Mouse (Mus musculus): Measurements from ENCODE around the gene Ccnd2. TPM values are rescaled to one million over a fixed set of nuclear protein-coding genes. Genes with fewer than 3 reads are reported as not detected.

Gene Ccnd2
- polyA plus RNA-seq, 1 experiment from 2014 or later, result 667 TPM

- Histone ChIP-seq H3K4me3 (replicated peaks) (no peak overlapping the region), H3K4me2 (no peak overlapping the region), H3K4me1 (no peaks in the 10 kb centered on the region), H3K27ac (no peak overlapping the region), H3K27me3 (no peaks in the 10 kb centered on the region), H3K9me3 (replicated peaks) (no peaks in the 10 kb centered on the region), H3K9ac (no peak overlapping the region), H3K36me3 (peaks cover 23% of the 10 kb centered on the region)
- 84% methylated on average over 7 of the region's 7 CpGs for WGBS
- no peak for ATAC-seq (replicated peaks; ENCODE audit: low FRiP score)
These were observed 28.5 kb downstream of the Ccnd2 start for GRCm38 (mm10) chr6:127123506-127123905.

DNA sequence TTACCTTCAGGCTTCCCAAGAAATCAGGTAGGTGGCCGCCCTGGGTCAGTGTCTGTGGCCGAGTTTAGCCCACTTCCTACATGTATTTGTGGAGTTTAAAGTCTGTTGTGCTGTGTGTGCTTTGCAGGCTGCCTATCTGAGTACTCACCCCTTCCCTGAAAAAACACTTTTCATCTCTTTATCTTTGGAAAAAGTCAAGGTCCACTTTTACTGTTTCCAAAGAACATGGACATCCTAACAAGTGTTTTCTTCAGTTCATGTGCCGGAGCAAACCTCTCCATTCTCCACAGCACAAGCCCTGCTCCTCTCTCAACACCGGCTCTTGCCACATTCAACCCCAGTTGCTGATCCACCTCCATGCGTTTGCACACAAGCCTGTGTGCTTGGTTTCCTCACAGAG is 29.0 kb downstream of the Ccnd2 start:
- Histone ChIP-seq H3K27ac (no peak overlapping the region), H3K36me3 (peaks cover 18% of the 10 kb centered on the region), H3K4me3 (replicated peaks) (no peak overlapping the region), H3K4me1 (no peaks in the 10 kb centered on the region), H3K4me2 (no peak overlapping the region), H3K27me3 (no peaks in the 10 kb centered on the region), H3K9ac (no peak overlapping the region), H3K9me3 (replicated peaks) (no peaks in the 10 kb centered on the region)
- WGBS, result 87% methylated on average over 5 of the region's 5 CpGs
- no peak for ATAC-seq (replicated peaks; ENCODE audit: low FRiP score)

- Histone ChIP-seq H3K9me3 (replicated peaks) (no peaks in the 10 kb centered on the region), H3K9ac (no peak overlapping the region), H3K4me2 (no peak overlapping the region), H3K36me3 (peaks cover 11% of the 10 kb centered on the region), H3K27me3 (no peaks in the 10 kb centered on the region), H3K27ac (no peak overlapping the region), H3K4me1 (no peaks in the 10 kb centered on the region), H3K4me3 (replicated peaks) (no peak overlapping the region)
- ATAC-seq (replicated peaks; ENCODE audit: low FRiP score), result no peak
- 68% methylated on average over 4 of the region's 4 CpGs for WGBS
These were observed 29.7 kb downstream of the Ccnd2 start for GRCm38 (mm10) chr6:127122221-127122806.

GRCm38 (mm10) chr6:127114753-127115456 is 37.1 kb downstream of the Ccnd2 start:
- H3K9me3 ChIP-seq (replicated peaks), result no peaks in the 10 kb centered on the region
- no peak overlapping the region for H3K9ac ChIP-seq
- H3K4me1 ChIP-seq, result peaks cover under 1% of the 10 kb centered on the region; the same call in 1 of the 2 replicates
- H3K36me3 ChIP-seq, result no peaks in the 10 kb centered on the region
- H3K4me2 ChIP-seq, result no peak overlapping the region
- 65% methylated on average over 23 of the region's 23 CpGs for WGBS
- no peaks in the 10 kb centered on the region for H3K27me3 ChIP-seq
- no peak for ATAC-seq (replicated peaks; ENCODE audit: low FRiP score)
- H3K27ac ChIP-seq, result no peak overlapping the region
- H3K4me3 ChIP-seq (replicated peaks), result no peak overlapping the region

DNA sequence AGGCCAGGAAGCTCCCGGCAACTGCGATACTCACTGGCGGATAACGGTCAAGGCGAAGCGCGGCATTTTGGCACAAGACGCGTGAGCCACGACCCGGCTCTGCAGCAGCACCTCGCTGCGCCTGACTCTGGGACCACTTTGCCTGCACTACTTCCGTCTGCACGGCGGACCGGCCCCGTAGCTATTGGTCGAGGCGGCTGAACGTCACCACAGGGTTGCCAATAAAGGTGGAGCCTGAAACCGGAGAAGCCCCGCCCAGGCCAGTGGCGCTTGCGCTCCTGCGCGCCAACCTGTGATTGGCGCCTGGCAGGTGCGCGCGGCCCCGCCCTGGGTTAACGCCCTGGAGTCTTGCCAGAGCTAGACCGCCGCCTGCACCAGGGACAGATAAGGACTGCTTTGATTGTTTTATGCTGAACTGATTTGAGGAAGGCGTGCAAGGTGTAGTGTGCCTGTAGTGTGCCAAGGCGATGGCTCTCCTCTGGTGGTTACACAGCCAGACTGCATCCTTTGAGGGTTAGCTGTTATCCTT is 42.5 kb downstream of the Ccnd2 start, which contains the start of gene Tigar:
Gene Tigar (minus strand): TSS at position 156 of the 529 bp plus-strand sequence.
- Histone ChIP-seq H3K9me3 (replicated peaks) (no peaks in the 10 kb centered on the region), H3K27ac (no peak within 1 kb of the TSS), H3K36me3 (no peaks in the 10 kb centered on the region), H3K9ac (peak within 1 kb of the TSS; percentile 46), H3K4me3 (replicated peaks) (peak within 1 kb of the TSS; percentile 64), H3K27me3 (no peaks in the 10 kb centered on the region), H3K4me1 (peaks cover 15% of the 10 kb centered on the region), H3K4me2 (peak within 1 kb of the TSS; percentile 90)
- WGBS, result under 1% methylated on average over 37 of the region's 37 CpGs
- ATAC-seq (replicated peaks; ENCODE audit: low FRiP score), result peak; percentile 100

DNA sequence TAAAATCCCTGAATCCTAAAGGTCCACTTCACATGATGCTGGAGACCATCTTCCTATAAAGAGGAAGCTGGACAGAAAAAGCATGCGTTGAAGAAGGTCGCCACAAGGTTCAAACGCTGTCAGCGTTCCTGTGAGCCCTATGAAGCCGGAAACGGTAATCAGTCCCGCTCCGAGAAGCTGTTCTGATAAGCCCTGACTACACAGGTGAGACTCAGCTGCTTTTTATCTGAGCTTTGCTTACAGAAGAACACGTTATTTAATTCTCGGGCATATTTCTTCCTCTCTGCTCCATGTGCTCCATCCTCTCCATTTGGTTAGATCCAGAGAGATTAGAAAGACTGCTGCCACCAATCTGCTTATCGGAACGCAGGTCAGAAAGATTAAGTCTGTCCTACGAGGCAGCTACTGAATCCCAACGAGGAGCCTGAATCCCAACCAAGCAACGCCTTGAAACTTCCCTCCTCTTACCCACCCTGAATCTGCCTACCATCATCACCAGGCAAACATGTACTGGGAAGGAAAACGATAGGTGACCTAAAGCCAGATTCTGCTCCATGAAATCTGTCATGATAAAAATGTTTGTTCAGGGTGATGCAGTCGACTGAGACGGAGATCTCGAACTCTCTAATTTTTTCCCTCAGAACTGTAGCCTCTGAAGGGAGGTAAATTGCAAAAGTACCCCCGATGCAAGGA is 43.5 kb downstream of the Ccnd2 start:
- H3K36me3 ChIP-seq, result no peaks in the 10 kb centered on the region
- H3K27ac ChIP-seq, result no peak overlapping the region
- H3K27me3 ChIP-seq, result no peaks in the 10 kb centered on the region
- ATAC-seq (replicated peaks; ENCODE audit: low FRiP score), result no peak
- WGBS, result 44% methylated on average over 20 of the region's 20 CpGs
- H3K4me2 ChIP-seq, result peak overlapping the region; percentile 90
- H3K4me1 ChIP-seq, result peaks cover 15% of the 10 kb centered on the region
- H3K9ac ChIP-seq, result peak overlapping the region; percentile 46
- 0 out of 2 replicates have a peak, but pooled peaks cover 1% of the 10 kb centered on the region for H3K9me3 ChIP-seq (replicated peaks)
- H3K4me3 ChIP-seq (replicated peaks), result peak overlapping the region; percentile 64

- ATAC-seq (replicated peaks; ENCODE audit: low FRiP score), result no peak
- no peak overlapping the region for H3K4me3 ChIP-seq (replicated peaks)
These were observed 44.6 kb downstream of the Ccnd2 start for GRCm38 (mm10) chr6:127107413-127107812.

DNA sequence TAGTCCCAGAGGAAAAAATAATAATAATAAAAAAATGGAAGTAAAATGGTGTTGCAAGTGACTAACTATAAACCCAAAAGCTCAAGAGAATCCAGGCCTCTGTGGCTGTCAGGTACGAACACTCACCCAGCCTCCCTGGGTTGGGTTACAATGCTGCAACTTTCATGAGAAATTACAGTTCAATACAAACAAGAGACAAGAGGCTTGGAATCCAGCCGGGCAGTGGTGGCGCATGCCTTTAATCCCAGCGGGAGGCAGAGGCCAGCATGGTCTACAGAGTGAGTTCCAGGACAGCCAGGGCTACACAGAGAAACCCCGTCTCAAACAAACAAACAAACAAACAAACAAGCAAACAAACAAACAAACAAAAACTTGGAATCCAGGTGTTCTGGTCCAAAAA is 45.3 kb downstream of the Ccnd2 start:
- Histone ChIP-seq H3K9me3 (replicated peaks) (0 out of 2 replicates have a peak, but pooled peaks cover 5% of the 10 kb centered on the region), H3K36me3 (peaks cover 4% of the 10 kb centered on the region; the same call in 1 of the 2 replicates), H3K4me2 (no peak overlapping the region), H3K4me3 (replicated peaks) (no peak overlapping the region), H3K27me3 (no peaks in the 10 kb centered on the region), H3K27ac (no peak overlapping the region), H3K4me1 (peaks cover 15% of the 10 kb centered on the region), H3K9ac (no peak overlapping the region)
- 61% methylated on average over 5 of the region's 5 CpGs for WGBS
- ATAC-seq (replicated peaks; ENCODE audit: low FRiP score), result no peak

More at GRCm38 (mm10) chr6:127107413-127107812, 44.6 kb downstream of the Ccnd2 start:
- H3K27ac ChIP-seq, result no peak overlapping the region
- H3K4me1 ChIP-seq, result peaks cover 15% of the 10 kb centered on the region
- 0 out of 2 replicates have a peak, but pooled peaks cover 5% of the 10 kb centered on the region for H3K9me3 ChIP-seq (replicated peaks)
- H3K36me3 ChIP-seq, result peaks cover 4% of the 10 kb centered on the region; the same call in 1 of the 2 replicates
- H3K27me3 ChIP-seq, result no peaks in the 10 kb centered on the region
- H3K4me2 ChIP-seq, result no peak overlapping the region
- H3K9ac ChIP-seq, result no peak overlapping the region

DNA sequence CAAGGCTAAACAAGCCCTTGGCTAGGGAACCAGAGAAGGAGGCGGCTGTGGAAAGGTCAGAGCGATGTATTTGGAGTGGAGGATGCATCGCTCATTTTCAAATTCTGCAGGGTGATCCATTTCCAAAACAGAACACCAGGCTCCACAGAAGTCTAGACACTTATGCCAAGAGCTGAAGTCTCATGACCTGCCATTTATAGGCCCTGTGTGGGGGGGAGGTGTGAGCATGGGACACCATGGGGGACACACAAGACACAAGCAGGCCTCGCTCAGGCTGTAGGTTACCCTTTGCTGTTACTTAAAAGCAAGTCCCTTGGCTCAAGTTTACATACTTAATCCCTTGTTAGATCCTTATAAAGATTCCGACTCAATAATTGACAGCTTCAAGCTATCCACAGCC is 45.8 kb downstream of the Ccnd2 start:
- WGBS, result 86% methylated on average over 5 of the region's 5 CpGs
- H3K4me2 ChIP-seq, result no peak overlapping the region
- H3K36me3 ChIP-seq, result peaks cover 4% of the 10 kb centered on the region; the same call in 1 of the 2 replicates
- H3K9ac ChIP-seq, result no peak overlapping the region
- H3K4me1 ChIP-seq, result peaks cover 15% of the 10 kb centered on the region
- H3K27me3 ChIP-seq, result no peaks in the 10 kb centered on the region
- no peak overlapping the region for H3K27ac ChIP-seq
- 0 out of 2 replicates have a peak, but pooled peaks cover 5% of the 10 kb centered on the region for H3K9me3 ChIP-seq (replicated peaks)
- no peak for ATAC-seq (replicated peaks; ENCODE audit: low FRiP score)
- no peak overlapping the region for H3K4me3 ChIP-seq (replicated peaks)

GRCm38 (mm10) chr6:127105107-127105506 is 46.9 kb downstream of the Ccnd2 start:
- H3K36me3 ChIP-seq, result peaks cover 11% of the 10 kb centered on the region
- WGBS, result 71% methylated on average over 6 of the region's 6 CpGs
- H3K4me3 ChIP-seq (replicated peaks), result no peak overlapping the region
- no peak for ATAC-seq (replicated peaks; ENCODE audit: low FRiP score)
- no peak overlapping the region for H3K27ac ChIP-seq
- no peak overlapping the region for H3K9ac ChIP-seq
- no peaks in the 10 kb centered on the region for H3K27me3 ChIP-seq
- no peak overlapping the region for H3K4me2 ChIP-seq
- H3K4me1 ChIP-seq, result peaks cover 15% of the 10 kb centered on the region
- 0 out of 2 replicates have a peak, but pooled peaks cover 5% of the 10 kb centered on the region for H3K9me3 ChIP-seq (replicated peaks)

- no peak overlapping the region for H3K4me2 ChIP-seq
- WGBS, result 80% methylated on average over 7 of the region's 7 CpGs
- H3K36me3 ChIP-seq, result peaks cover 11% of the 10 kb centered on the region
- no peak for ATAC-seq (replicated peaks; ENCODE audit: low FRiP score)
- H3K9ac ChIP-seq, result no peak overlapping the region
- H3K4me3 ChIP-seq (replicated peaks), result no peak overlapping the region
- 0 out of 2 replicates have a peak, but pooled peaks cover 5% of the 10 kb centered on the region for H3K9me3 ChIP-seq (replicated peaks)
- peaks cover 10% of the 10 kb centered on the region for H3K4me1 ChIP-seq
- H3K27ac ChIP-seq, result no peak overlapping the region
- H3K27me3 ChIP-seq, result no peaks in the 10 kb centered on the region
These were observed 47.5 kb downstream of the Ccnd2 start for GRCm38 (mm10) chr6:127104396-127105029.
